Mouse (Mus musculus) heart, embryonic 13.5 days (tissue): ENCODE data around the gene Higd1c. TPM values are rescaled to one million over a fixed set of nuclear protein-coding genes. Genes with fewer than 3 reads are reported as not detected.
A peak's percentile ranks its signal among the peaks of the same experiment; 100 is the strongest.

Experiments used
- ATAC-seq: fragments of 200-750 bp; cut with Nextera tagmentation; 2 replicates; pipeline ENCODE4 v1.8.0; 2017; ENCODE audit warnings: moderate TSS enrichment; ENCODE audit not compliant: insufficient number of reproducible peaks, low FRiP score, low TSS enrichment; ENCODE audit errors: extremely low read depth
- H3K27ac ChIP-seq: fragments of 300-500 bp; sonication (generic); replicated peaks from 2 replicates; pipeline ENCODE4 v1.5.1; 2015; ENCODE audit warnings: moderate library complexity, mild to moderate bottlenecking, inconsistent platforms
- H3K27me3 ChIP-seq: fragments of 300-500 bp; sonication (generic); replicated peaks from 2 replicates; pipeline ENCODE4 v1.6.1; 2015; ENCODE audit warnings: mild to moderate bottlenecking, inconsistent platforms
- H3K36me3 ChIP-seq: fragments of 300-500 bp; sonication (generic); 2 replicates; pipeline ENCODE4 v1.6.1; 2015; ENCODE audit warnings: mild to moderate bottlenecking, inconsistent platforms
- H3K4me1 ChIP-seq: fragments of 300-500 bp; sonication (generic); 2 replicates; pipeline ENCODE4 v1.6.1; 2015; ENCODE audit warnings: inconsistent platforms
- H3K4me2 ChIP-seq: fragments of 300-500 bp; sonication (generic); 2 replicates; pipeline ENCODE4 v1.6.1; 2015; ENCODE audit warnings: inconsistent platforms, mild to moderate bottlenecking, moderate library complexity
- H3K4me3 ChIP-seq: fragments of 300-500 bp; sonication (generic); 2 replicates; pipeline ENCODE4 v1.5.1; 2015; ENCODE audit warnings: moderate library complexity, mild to moderate bottlenecking, inconsistent platforms
- H3K9ac ChIP-seq: fragments of 300-500 bp; sonication (generic); 2 replicates; pipeline ENCODE4 v1.6.1; 2015; ENCODE audit warnings: inconsistent platforms, mild to moderate bottlenecking, moderate library complexity
- H3K9me3 ChIP-seq: fragments of 300-500 bp; sonication (generic); 2 replicates; pipeline ENCODE4 v1.6.1; 2016; ENCODE audit warnings: inconsistent platforms
- WGBS: fragments of 180-500 bp; shearing (Covaris S2); methylation state at CpG from one replicate; pipeline ENCODE4 v1.1.7; 2015; ENCODE audit warnings: mixed read lengths; 5-methylcytosine and 5-hydroxymethylcytosine counted together
- polyA plus RNA-seq: library from polyadenylated mRNA; unstranded; fragments of >200 nt; fragmentation: Nextera tagmentation; extraction: Ambion mirVana; gene quantifications from 2 replicates; pipeline ENCODE4 v1.2.1, GENCODE M21; 2015

The Higd1c gene
- polyA plus RNA-seq, 1 experiment from 2014 or later, result not detected

DNA sequence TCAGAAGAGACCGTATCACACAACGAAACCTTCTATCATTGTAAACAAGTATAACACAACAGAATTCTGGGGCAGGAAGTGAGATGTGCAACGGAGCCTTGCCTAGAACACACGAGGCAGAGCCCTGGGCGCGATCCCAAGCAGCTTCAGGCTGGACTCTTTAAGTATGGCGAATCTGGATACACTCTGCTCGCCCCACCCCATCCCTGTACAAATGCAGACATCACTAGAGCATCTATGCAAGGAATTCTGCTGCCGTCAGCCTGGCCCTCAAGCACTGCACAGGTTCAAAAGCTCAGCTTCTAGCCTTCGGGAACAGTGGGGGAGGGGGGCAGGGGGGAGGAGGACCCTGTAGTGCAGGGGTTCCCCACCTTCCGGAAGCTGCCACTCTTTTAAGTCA, 28.7 kb downstream of the Higd1c start:
- H3K36me3 ChIP-seq, result peaks cover 50% of the 10 kb centered on the region
- H3K4me1 ChIP-seq, result peaks cover 40% of the 10 kb centered on the region
- ATAC-seq, result no peak
- no peaks in the 10 kb centered on the region for H3K27me3 ChIP-seq
- H3K27ac ChIP-seq, result no peak overlapping the region
- H3K9ac ChIP-seq, result no peak overlapping the region
- no peak overlapping the region for H3K4me2 ChIP-seq
- WGBS, result 67% methylated on average over 11 of the region's 11 CpGs
- H3K9me3 ChIP-seq, result no peaks in the 10 kb centered on the region
- no peak overlapping the region for H3K4me3 ChIP-seq

DNA sequence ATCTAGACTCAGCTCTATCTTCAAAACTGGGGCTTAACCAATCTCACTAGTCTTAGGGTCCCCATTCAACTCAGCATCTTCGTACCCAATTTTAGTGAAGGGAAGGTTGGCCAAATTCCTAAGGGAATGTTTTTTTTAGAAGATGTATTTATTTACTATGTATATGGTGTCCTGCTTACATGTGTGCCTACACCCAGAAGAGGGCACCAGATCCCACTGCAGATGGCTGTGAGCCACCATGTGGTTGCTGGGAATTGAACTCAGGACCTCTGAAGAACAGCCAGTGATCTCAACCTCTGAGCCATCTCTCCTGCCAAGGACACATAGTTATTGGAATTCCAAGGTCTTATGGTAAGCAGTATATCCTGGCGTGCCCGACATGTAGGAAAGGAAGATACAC, 31.2 kb downstream of the Higd1c start:
- peaks cover 26% of the 10 kb centered on the region for H3K4me1 ChIP-seq
- no peak overlapping the region for H3K9ac ChIP-seq
- H3K36me3 ChIP-seq, result peaks cover 76% of the 10 kb centered on the region
- no peak for ATAC-seq
- H3K27ac ChIP-seq, result no peak overlapping the region
- 94% methylated on average over 3 of the region's 3 CpGs for WGBS
- no peak overlapping the region for H3K4me2 ChIP-seq
- H3K27me3 ChIP-seq, result no peaks in the 10 kb centered on the region
- no peaks in the 10 kb centered on the region for H3K9me3 ChIP-seq
- no peak overlapping the region for H3K4me3 ChIP-seq

DNA sequence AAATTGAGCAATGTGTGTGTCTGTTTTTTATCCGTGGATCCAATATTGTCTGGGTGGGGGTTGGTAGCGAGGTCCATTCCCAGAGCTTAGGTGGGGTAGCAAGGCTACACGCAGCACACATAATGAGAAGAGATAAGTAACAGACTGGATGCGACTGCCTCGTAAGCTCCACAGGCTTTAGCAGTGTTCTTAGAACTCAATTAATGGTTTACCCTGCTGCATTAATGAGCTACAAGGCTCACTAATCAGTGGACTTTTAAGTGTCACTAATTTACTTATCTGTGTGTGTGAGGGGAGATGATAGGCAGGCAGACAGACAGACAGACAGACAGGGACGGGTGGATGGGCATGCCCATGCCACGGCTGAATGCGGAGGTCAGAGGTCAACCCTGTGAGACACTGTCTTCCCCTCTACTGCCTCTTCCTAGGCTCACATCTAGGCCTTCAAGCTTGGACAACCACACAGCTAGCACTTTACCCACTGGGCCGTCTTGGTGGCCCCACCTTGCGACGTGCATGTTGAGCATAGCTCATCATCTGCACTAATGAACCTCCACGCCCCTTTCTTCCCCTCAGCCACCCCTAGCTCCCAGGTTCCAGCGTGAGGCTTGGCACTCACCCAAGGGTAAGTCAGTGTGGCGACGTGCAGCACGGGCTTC, 36.4 kb downstream of the Higd1c start:
- 83% methylated on average over 16 of the region's 16 CpGs for WGBS
- Histone ChIP-seq H3K9ac (no peak overlapping the region), H3K4me3 (no peak overlapping the region), H3K4me2 (no peak overlapping the region), H3K4me1 (no peaks in the 10 kb centered on the region), H3K27me3 (no peaks in the 10 kb centered on the region), H3K9me3 (no peaks in the 10 kb centered on the region), H3K36me3 (peaks cover 98% of the 10 kb centered on the region), H3K27ac (no peak overlapping the region)
- ATAC-seq, result no peak

- 95% methylated on average over 4 of the region's 4 CpGs for WGBS
- ATAC-seq, result no peak
- Histone ChIP-seq H3K4me3 (no peak overlapping the region), H3K27ac (no peak overlapping the region), H3K9me3 (no peaks in the 10 kb centered on the region), H3K27me3 (no peaks in the 10 kb centered on the region), H3K9ac (no peak overlapping the region), H3K4me1 (0 out of 2 replicates have a peak, but pooled peaks cover 4% of the 10 kb centered on the region), H3K4me2 (no peak overlapping the region), H3K36me3 (peaks cover 94% of the 10 kb centered on the region)
Observed at GRCm38 (mm10) chr15:100401811-100402210, 37.5 kb downstream of the Higd1c start.

DNA sequence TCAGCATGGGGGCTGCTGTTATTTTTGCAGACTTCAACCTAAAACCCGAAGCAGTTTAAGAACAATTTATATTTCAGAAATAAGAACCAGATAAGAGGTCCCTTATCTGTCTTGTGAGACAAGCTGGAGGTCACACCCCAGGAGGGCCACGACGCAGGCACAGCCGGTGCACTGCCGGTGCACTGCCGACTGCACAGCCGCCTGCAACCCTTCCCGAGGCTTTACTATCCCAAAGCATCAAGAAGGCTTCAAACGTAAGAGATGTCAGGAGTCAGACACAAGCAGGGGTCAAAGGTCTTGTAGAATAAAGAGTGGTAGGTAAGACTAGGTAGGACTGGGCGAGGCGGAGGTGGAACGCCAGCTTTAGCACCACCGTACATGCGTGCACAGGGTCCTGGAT, 38.0 kb downstream of the Higd1c start:
- 83% methylated on average over 14 of the region's 14 CpGs for WGBS
- no peak overlapping the region for H3K27ac ChIP-seq
- H3K9ac ChIP-seq, result no peak overlapping the region
- no peaks in the 10 kb centered on the region for H3K27me3 ChIP-seq
- H3K4me1 ChIP-seq, result 0 out of 2 replicates have a peak, but pooled peaks cover 4% of the 10 kb centered on the region
- no peak overlapping the region for H3K4me2 ChIP-seq
- H3K4me3 ChIP-seq, result no peak overlapping the region
- peaks cover 94% of the 10 kb centered on the region for H3K36me3 ChIP-seq
- H3K9me3 ChIP-seq, result no peaks in the 10 kb centered on the region
- ATAC-seq, result no peak

- no peak overlapping the region for H3K9ac ChIP-seq
- 0 out of 2 replicates have a peak, but pooled peaks cover 4% of the 10 kb centered on the region for H3K4me1 ChIP-seq
- no peak overlapping the region for H3K4me3 ChIP-seq
- no peak overlapping the region for H3K4me2 ChIP-seq
- no peaks in the 10 kb centered on the region for H3K27me3 ChIP-seq
- no peaks in the 10 kb centered on the region for H3K9me3 ChIP-seq
- peaks cover 94% of the 10 kb centered on the region for H3K36me3 ChIP-seq
- WGBS, result 83% methylated on average over 4 of the region's 4 CpGs
- no peak for ATAC-seq
- no peak overlapping the region for H3K27ac ChIP-seq
Observed at GRCm38 (mm10) chr15:100402798-100403197, 38.5 kb downstream of the Higd1c start.

- Histone ChIP-seq H3K36me3 (peaks cover 94% of the 10 kb centered on the region), H3K9me3 (no peaks in the 10 kb centered on the region), H3K4me3 (no peak overlapping the region), H3K27me3 (no peaks in the 10 kb centered on the region), H3K27ac (no peak overlapping the region), H3K4me2 (no peak overlapping the region), H3K4me1 (0 out of 2 replicates have a peak, but pooled peaks cover 4% of the 10 kb centered on the region), H3K9ac (no peak overlapping the region)
- 90% methylated on average over 16 of the region's 16 CpGs for WGBS
- no peak for ATAC-seq
Observed at GRCm38 (mm10) chr15:100403318-100404000, 39.1 kb downstream of the Higd1c start.

DNA sequence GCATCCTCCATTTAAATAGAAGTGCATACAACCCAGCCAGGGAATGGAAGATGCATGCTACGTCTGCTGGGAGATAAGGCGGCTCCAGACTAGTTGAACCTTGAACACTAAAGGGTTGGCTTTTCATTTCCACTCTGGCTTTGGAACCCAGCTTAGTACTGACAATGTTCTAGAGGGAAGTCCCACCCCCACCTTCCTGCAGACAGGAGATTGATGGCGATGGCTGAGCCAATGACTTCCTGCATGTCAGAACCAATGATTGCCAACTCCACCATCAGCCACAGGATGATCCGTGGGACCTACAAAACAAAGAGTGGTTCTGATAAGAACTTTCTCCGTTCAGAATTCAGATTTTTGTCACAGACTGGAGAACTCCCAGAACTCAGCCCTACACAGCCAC, 41.7 kb downstream of the Higd1c start:
- 60% methylated on average over 5 of the region's 5 CpGs for WGBS
- H3K4me2 ChIP-seq, result no peak overlapping the region
- H3K9me3 ChIP-seq, result no peaks in the 10 kb centered on the region
- ATAC-seq, result no peak
- peaks cover 89% of the 10 kb centered on the region for H3K36me3 ChIP-seq
- H3K27me3 ChIP-seq, result no peaks in the 10 kb centered on the region
- H3K4me3 ChIP-seq, result no peak overlapping the region
- H3K27ac ChIP-seq, result 0 out of 2 replicates have a peak overlapping the region, but pooled peaks have one; percentile 3
- no peak overlapping the region for H3K9ac ChIP-seq
- 0 out of 2 replicates have a peak, but pooled peaks cover 4% of the 10 kb centered on the region for H3K4me1 ChIP-seq

GRCm38 (mm10) chr15:100410918-100411672, 46.8 kb downstream of the Higd1c start:
- no peaks in the 10 kb centered on the region for H3K27me3 ChIP-seq
- no peaks in the 10 kb centered on the region for H3K9me3 ChIP-seq
- WGBS, result 57% methylated on average over 14 of the region's 14 CpGs
- no peak overlapping the region for H3K4me3 ChIP-seq
- peak overlapping the region; percentile 33 for H3K4me2 ChIP-seq
- H3K9ac ChIP-seq, result no peak overlapping the region
- peak; percentile 69; the same call in 1 of the 2 replicates for ATAC-seq
- H3K27ac ChIP-seq, result peak overlapping the region; percentile 39; the same call in 1 of the 2 replicates
- peaks cover 49% of the 10 kb centered on the region for H3K36me3 ChIP-seq
- H3K4me1 ChIP-seq, result peaks cover 34% of the 10 kb centered on the region

- peak overlapping the region; percentile 22; the same call in 1 of the 2 replicates for H3K4me2 ChIP-seq
- no peaks in the 10 kb centered on the region for H3K27me3 ChIP-seq
- peaks cover 46% of the 10 kb centered on the region for H3K36me3 ChIP-seq
- WGBS, result 81% methylated on average over 5 of the region's 5 CpGs
- H3K27ac ChIP-seq, result peak overlapping the region; percentile 39; the same call in 1 of the 2 replicates
- H3K4me3 ChIP-seq, result no peak overlapping the region
- no peak for ATAC-seq
- H3K4me1 ChIP-seq, result peaks cover 32% of the 10 kb centered on the region
- no peaks in the 10 kb centered on the region for H3K9me3 ChIP-seq
- H3K9ac ChIP-seq, result no peak overlapping the region
Observed at GRCm38 (mm10) chr15:100411731-100412130, 47.4 kb downstream of the Higd1c start.

- no peak for ATAC-seq
- H3K4me3 ChIP-seq, result no peak overlapping the region
- H3K36me3 ChIP-seq, result peaks cover 32% of the 10 kb centered on the region
- H3K27me3 ChIP-seq, result no peaks in the 10 kb centered on the region
- H3K4me1 ChIP-seq, result peaks cover 39% of the 10 kb centered on the region
- no peaks in the 10 kb centered on the region for H3K9me3 ChIP-seq
- no peak overlapping the region for H3K27ac ChIP-seq
- 76% methylated on average over 4 of the region's 5 CpGs for WGBS
- H3K9ac ChIP-seq, result no peak overlapping the region
- no peak overlapping the region for H3K4me2 ChIP-seq
Observed at GRCm38 (mm10) chr15:100413306-100413705, 49.0 kb downstream of the Higd1c start.
